Mouse (Mus musculus) hindbrain, embryonic 15.5 days (tissue): ENCODE results near the gene Fzd9. TPM values are rescaled to one million over a fixed set of nuclear protein-coding genes. Genes with fewer than 3 reads are reported as not detected.

Experiments used
- ATAC-seq: fragments of 200-750 bp; cut with Nextera tagmentation; 2 replicates; pipeline ENCODE4 v1.8.0; 2017; ENCODE audit warnings: low read depth, moderate number of reproducible peaks, moderate TSS enrichment; ENCODE audit not compliant: low FRiP score
- H3K27ac ChIP-seq: fragments of 300-500 bp; sonication (generic); replicated peaks from 2 replicates; pipeline ENCODE4 v1.5.1; 2015; ENCODE audit warnings: mild to moderate bottlenecking, inconsistent platforms
- H3K27me3 ChIP-seq: fragments of 300-500 bp; sonication (generic); 2 replicates; pipeline ENCODE4 v1.6.1; 2015; ENCODE audit warnings: control low read depth, inconsistent platforms
- H3K36me3 ChIP-seq: fragments of 300-500 bp; sonication (generic); 2 replicates; pipeline ENCODE4 v1.6.1; 2015; ENCODE audit warnings: control low read depth, inconsistent platforms
- H3K4me1 ChIP-seq: fragments of 300-500 bp; sonication (generic); replicated peaks from 2 replicates; pipeline ENCODE4 v1.6.1; 2015; ENCODE audit warnings: control low read depth, inconsistent platforms
- H3K4me2 ChIP-seq: fragments of 300-500 bp; sonication (generic); 2 replicates; pipeline ENCODE4 v1.6.1; 2015; ENCODE audit warnings: moderate library complexity, mild to moderate bottlenecking, inconsistent platforms
- H3K4me3 ChIP-seq: fragments of 300-500 bp; sonication (generic); 2 replicates; pipeline ENCODE4 v1.5.1; 2015; ENCODE audit warnings: mild to moderate bottlenecking, inconsistent platforms
- H3K9ac ChIP-seq: fragments of 300-500 bp; sonication (generic); 2 replicates; pipeline ENCODE4 v1.6.1; 2015; ENCODE audit warnings: inconsistent platforms
- H3K9me3 ChIP-seq: fragments of 300-500 bp; sonication (generic); 2 replicates; pipeline ENCODE4 v1.6.1; 2016; ENCODE audit warnings: control low read depth, inconsistent platforms
- WGBS: fragments of 180-500 bp; shearing (Covaris S2); methylation state at CpG from one replicate; pipeline ENCODE4 v1.1.7; 2015; 5-methylcytosine and 5-hydroxymethylcytosine counted together
- polyA plus RNA-seq: library from polyadenylated mRNA; unstranded; fragments of >200 nt; fragmentation: Nextera tagmentation; extraction: Ambion mirVana; gene quantifications from 2 replicates; pipeline ENCODE4 v1.2.1, GENCODE M21; 2015

Fzd9 gene
- polyA plus RNA-seq, 1 experiment from 2014 or later = 20.9 TPM

DNA sequence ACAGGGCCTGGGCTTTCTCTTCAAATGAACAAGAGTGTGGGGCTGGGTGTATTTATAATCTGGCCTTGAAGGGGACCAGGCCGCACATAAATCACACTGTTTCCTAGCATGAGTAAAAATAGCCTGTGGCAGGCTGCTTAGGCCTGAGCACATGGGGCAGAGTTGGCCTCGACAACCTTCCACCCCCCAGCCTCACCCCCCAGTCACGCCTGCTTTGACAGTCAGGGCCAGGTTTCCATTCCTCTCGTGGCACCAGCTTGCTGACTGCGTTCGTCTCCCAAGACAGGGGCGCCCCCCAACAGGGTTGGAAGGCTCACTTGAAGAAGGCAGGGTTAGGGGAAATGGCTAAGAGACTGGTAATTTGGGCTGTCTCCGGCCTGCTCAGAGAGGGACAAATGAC, 18.4 kb upstream of the Fzd9 start:
- 80% methylated on average over 8 of the region's 8 CpGs for WGBS
- H3K36me3 ChIP-seq = no peaks in the 10 kb centered on the region
- no peak for ATAC-seq
- H3K4me1 ChIP-seq = peaks cover 17% of the 10 kb centered on the region
- no peak overlapping the region for H3K4me2 ChIP-seq
- H3K9ac ChIP-seq = no peak overlapping the region
- no peaks in the 10 kb centered on the region for H3K9me3 ChIP-seq
- no peak overlapping the region for H3K4me3 ChIP-seq
- H3K27me3 ChIP-seq = no peaks in the 10 kb centered on the region
- H3K27ac ChIP-seq = no peak overlapping the region

DNA sequence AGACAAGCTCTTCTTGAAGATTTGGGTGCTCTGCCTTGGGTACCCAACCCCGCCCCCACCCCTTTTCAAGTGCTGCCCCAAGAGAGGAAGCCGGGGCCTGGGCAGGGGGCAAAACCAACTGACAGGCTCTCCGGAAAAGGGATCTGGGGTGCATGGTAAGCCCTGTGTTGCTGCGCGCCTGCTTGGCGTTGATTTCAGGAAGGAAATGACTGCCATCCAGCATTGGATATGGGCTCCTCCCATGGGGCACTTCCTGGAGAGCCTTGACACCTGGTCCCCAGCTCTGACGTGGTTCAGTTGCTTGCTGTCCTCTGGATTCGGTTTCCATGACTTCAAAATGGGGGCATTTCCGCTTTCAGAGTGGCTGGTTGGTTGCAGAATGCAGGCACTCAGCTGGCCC, 13.5 kb upstream of the Fzd9 start:
- no peaks in the 10 kb centered on the region for H3K36me3 ChIP-seq
- 0 out of 2 replicates have a peak overlapping the region, but pooled peaks have one; percentile 11 for H3K4me2 ChIP-seq
- H3K9me3 ChIP-seq = no peaks in the 10 kb centered on the region
- H3K9ac ChIP-seq = no peak overlapping the region
- H3K27ac ChIP-seq = peak overlapping the region; percentile 58
- H3K4me1 ChIP-seq = peaks cover 12% of the 10 kb centered on the region; the same call in 1 of the 2 replicates
- no peaks in the 10 kb centered on the region for H3K27me3 ChIP-seq
- WGBS = 51% methylated on average over 9 of the region's 9 CpGs
- no peak overlapping the region for H3K4me3 ChIP-seq
- peak; percentile 69 for ATAC-seq

GRCm38 (mm10) chr5:135263866-135264503, 13.0 kb upstream of the Fzd9 start:
- WGBS = 17% methylated on average over 17 of the region's 17 CpGs
- Histone ChIP-seq H3K27ac (peak overlapping the region; percentile 58), H3K9me3 (no peaks in the 10 kb centered on the region), H3K4me1 (peaks cover 12% of the 10 kb centered on the region; the same call in 1 of the 2 replicates), H3K36me3 (no peaks in the 10 kb centered on the region), H3K9ac (no peak overlapping the region), H3K4me2 (peak overlapping the region; percentile 11; the same call in 1 of the 2 replicates), H3K27me3 (no peaks in the 10 kb centered on the region), H3K4me3 (no peak overlapping the region)
- ATAC-seq = peak; percentile 94

DNA sequence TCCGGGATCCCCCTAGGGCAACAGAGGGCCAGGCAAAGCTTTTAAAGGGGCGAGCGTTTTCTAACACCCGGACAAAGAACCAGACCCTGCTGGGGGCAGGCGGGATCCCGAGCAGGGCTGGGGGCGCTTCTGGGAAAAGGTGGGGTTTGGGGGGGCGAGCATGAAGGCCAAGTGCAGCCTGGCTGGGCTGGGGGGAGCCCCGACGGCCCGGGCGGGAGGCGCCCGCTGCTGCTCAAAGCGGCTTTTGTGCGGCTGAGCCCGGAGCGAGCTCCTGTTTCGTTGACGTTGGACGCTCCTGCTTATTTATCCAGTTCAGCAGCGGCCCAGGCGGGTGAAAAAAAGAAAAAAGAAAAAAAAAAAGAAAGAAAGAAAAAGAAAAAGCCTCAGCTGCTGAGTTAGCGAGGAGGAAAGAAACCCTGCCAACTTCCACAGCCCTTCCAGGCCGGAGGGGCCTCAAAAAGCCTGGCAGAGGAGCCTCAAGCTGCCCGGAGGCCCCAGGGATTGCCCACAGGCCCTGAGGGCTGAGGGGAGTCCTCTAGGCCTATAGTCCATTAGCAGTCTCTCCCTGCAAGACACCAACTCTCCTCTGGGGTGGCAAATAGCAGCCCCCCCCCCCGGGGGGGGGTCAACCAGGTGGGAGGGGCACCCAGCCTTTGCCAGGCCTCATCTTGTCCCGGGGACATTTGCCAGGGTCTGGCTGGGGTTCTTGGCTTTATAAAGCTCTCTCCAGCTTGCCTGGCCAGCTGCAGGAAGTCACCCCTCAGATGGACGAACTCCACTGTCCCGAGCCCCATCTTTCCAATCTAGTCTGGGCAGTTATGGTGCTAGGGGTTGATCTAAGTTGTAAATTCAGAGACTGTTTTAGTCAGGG, 7.5 kb upstream of the Fzd9 start:
- H3K36me3 ChIP-seq = no peaks in the 10 kb centered on the region
- H3K27me3 ChIP-seq = no peaks in the 10 kb centered on the region
- H3K4me1 ChIP-seq = peaks cover 18% of the 10 kb centered on the region
- H3K4me3 ChIP-seq = peak overlapping the region; percentile 24
- peak overlapping the region; percentile 85 for H3K27ac ChIP-seq
- 12% methylated on average over 30 of the region's 30 CpGs for WGBS
- peak; percentile 52 for ATAC-seq
- no peaks in the 10 kb centered on the region for H3K9me3 ChIP-seq
- H3K4me2 ChIP-seq = peak overlapping the region; percentile 52
- H3K9ac ChIP-seq = peak overlapping the region; percentile 40

DNA sequence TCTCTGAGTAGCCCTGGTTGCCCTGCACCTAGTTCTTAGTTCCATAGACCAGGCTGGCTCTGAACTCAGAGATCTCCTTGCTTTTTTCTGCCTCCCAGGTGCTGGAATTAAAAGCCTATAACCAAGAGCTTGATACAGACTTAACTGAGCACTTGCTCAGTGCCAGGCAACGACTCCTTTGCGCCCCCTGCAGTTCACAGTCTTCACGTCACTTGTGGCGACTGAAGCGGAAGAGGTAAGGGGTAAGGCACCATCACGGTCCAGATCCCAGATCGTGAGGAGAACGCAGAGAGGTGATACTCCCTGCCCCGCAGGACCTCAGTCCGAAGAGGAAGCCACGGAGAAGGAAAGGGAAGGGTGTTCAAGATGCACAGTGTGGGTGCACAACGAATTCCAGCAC, 6.5 kb upstream of the Fzd9 start:
- Histone ChIP-seq H3K4me2 (no peak overlapping the region), H3K9me3 (no peaks in the 10 kb centered on the region), H3K4me3 (no peak overlapping the region), H3K27ac (peak overlapping the region; percentile 85), H3K9ac (no peak overlapping the region), H3K4me1 (peaks cover 25% of the 10 kb centered on the region), H3K27me3 (no peaks in the 10 kb centered on the region), H3K36me3 (no peaks in the 10 kb centered on the region)
- no peak for ATAC-seq
- 79% methylated on average over 12 of the region's 12 CpGs for WGBS

GRCm38 (mm10) chr5:135256166-135256565, 5.1 kb upstream of the Fzd9 start:
- WGBS = 89% methylated on average over 3 of the region's 3 CpGs
- Histone ChIP-seq H3K4me3 (no peak overlapping the region), H3K36me3 (no peaks in the 10 kb centered on the region), H3K27me3 (no peaks in the 10 kb centered on the region), H3K9me3 (no peaks in the 10 kb centered on the region), H3K4me1 (peaks cover 30% of the 10 kb centered on the region), H3K4me2 (no peak overlapping the region), H3K9ac (no peak overlapping the region), H3K27ac (no peak overlapping the region)
- no peak for ATAC-seq

GRCm38 (mm10) chr5:135253741-135254401, 2.8 kb upstream of the Fzd9 start:
- Histone ChIP-seq H3K9me3 (no peaks in the 10 kb centered on the region), H3K9ac (no peak overlapping the region), H3K4me3 (no peak overlapping the region), H3K27me3 (peaks cover 8% of the 10 kb centered on the region), H3K4me1 (peaks cover 52% of the 10 kb centered on the region), H3K36me3 (no peaks in the 10 kb centered on the region), H3K4me2 (peak overlapping the region; percentile 16; the same call in 1 of the 2 replicates), H3K27ac (peak overlapping the region; percentile 75)
- peak; percentile 82 for ATAC-seq
- 5% methylated on average over 12 of the region's 12 CpGs for WGBS

GRCm38 (mm10) chr5:135250186-135251078, 598 bp downstream of the Fzd9 start:
- ATAC-seq = peak; percentile 25; the same call in 1 of the 2 replicates
- WGBS = 1% methylated on average over 92 of the region's 92 CpGs
- Histone ChIP-seq H3K4me3 (peak overlapping the region; percentile 59), H3K27me3 (peaks cover 8% of the 10 kb centered on the region), H3K4me1 (peaks cover 45% of the 10 kb centered on the region), H3K27ac (peak overlapping the region; percentile 37), H3K36me3 (peaks cover 14% of the 10 kb centered on the region), H3K9ac (peak overlapping the region; percentile 50), H3K9me3 (no peaks in the 10 kb centered on the region), H3K4me2 (peak overlapping the region; percentile 95)

DNA sequence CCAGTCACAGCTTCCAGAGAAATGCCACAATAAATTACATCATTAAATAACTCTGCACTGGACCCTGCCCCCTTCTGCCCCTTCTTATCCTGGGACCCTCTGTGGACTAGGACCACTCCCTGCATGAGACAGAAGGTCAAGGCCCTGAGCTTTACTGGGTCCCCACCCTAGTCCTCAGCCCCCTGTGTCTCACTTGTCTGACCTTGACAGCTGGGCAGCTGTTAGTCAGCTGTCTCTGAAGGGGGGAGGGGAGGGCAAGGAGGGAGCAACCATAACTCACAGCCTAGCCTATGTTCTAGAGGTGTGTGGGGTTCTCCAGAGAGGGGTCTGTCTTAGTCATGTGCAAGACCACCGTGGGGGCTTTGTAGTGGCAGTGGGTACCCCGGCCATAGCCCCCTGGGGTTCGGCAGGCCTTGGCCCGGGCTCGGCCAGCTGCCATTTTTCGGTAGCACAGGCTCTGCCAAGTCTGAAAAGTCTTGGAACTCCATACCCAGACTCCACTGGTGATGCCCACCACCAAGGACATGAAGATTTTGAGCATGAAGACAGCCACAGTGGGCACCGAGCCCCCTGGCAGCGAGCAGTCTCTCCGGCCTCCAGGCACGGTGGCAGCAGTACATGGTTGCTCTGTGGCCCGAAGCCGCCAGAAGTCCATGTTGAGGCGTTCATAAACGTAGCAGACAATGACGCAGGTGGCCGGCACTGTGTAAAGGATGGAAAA, 1.9 kb downstream of the Fzd9 start:
- peaks cover 40% of the 10 kb centered on the region for H3K4me1 ChIP-seq

GRCm38 (mm10) chr5:135247337-135247736, 3.7 kb downstream of the Fzd9 start:
- Histone ChIP-seq H3K4me3 (peak overlapping the region; percentile 59), H3K9ac (no peak overlapping the region), H3K36me3 (peaks cover 42% of the 10 kb centered on the region), H3K4me1 (peaks cover 28% of the 10 kb centered on the region), H3K9me3 (no peaks in the 10 kb centered on the region), H3K27ac (no peak overlapping the region), H3K4me2 (peak overlapping the region; percentile 95), H3K27me3 (peaks cover 8% of the 10 kb centered on the region)
- 58% methylated on average over 9 of the region's 9 CpGs for WGBS
- no peak for ATAC-seq

More for the DNA sequence above, 1.9 kb downstream of the Fzd9 start:
- no peak overlapping the region for H3K27ac ChIP-seq
- peak overlapping the region; percentile 50; the same call in 1 of the 2 replicates for H3K9ac ChIP-seq
- H3K4me2 ChIP-seq = peak overlapping the region; percentile 95
- 54% methylated on average over 16 of the region's 16 CpGs for WGBS
- H3K4me3 ChIP-seq = peak overlapping the region; percentile 59
- H3K36me3 ChIP-seq = peaks cover 27% of the 10 kb centered on the region
- no peaks in the 10 kb centered on the region for H3K9me3 ChIP-seq
- peaks cover 8% of the 10 kb centered on the region for H3K27me3 ChIP-seq
- ATAC-seq = no peak
